Mouse (Mus musculus): Measurements from ENCODE around the gene Dut. TPM values are rescaled to one million over a fixed set of nuclear protein-coding genes. Genes with fewer than 3 reads are reported as not detected.

The Dut gene
- total and polyA plus RNA-seq, 3 experiments, result 197 to 348 (median 232) TPM

DNA sequence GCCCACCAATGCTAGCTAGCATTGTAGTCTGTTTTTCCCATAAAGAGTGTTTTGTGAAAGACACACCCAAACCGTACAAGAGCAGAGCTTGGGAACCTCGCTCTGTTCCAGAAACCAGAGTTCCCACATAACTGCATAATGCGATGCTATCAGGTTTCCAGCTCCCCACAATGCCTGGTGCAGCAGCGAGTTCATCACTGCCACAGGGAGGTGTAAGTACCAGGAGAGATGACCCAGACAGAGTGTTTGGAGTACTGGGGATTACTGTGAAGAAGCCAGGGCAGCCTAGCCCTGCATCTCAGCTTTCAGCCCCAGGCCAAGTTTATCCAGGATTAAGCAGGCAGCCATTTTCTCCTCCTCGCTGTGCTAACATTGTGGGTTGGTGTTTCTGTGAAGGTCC lies 28.6 kb downstream of the Dut start:
- Histone ChIP-seq H3K4me2 (ENCODE audit: insufficient read depth, low read depth, poor library complexity, severe bottlenecking) (no peak overlapping the region), H3K4me1 (ENCODE audit: control insufficient read depth in 1 of 2, insufficient read depth in 2 of 2) (peaks cover 0 to 3% of the 10 kb centered on the region in 2 experiments; a peak in 1 of 4 replicates), H3K9me3 (replicated peaks; ENCODE audit: low read length) (no peaks in the 10 kb centered on the region), H3K27me3 (replicated peaks) (no peaks in the 10 kb centered on the region), H3K27ac (ENCODE audit: insufficient read depth, low read depth) (no peak overlapping the region), H3K79me2 (replicated peaks; ENCODE audit: control insufficient read depth, extremely low read depth, insufficient read depth, poor library complexity, severe bottlenecking) (no peaks in the 10 kb centered on the region), H3K9ac (ENCODE audit: insufficient read depth, low read depth) (no peak overlapping the region), H3K4me3 (replicated peaks in 1 of 3; ENCODE audit: low read depth in 2 of 3, low read length in 2 of 3, poor library complexity in 1 of 3) (no peak overlapping the region), H3K36me3 (replicated peaks in 1 of 2; ENCODE audit: control insufficient read depth in 1 of 2, insufficient read depth in 1 of 2, low read length in 1 of 2) (no peaks in the 10 kb centered on the region)
- TF ChIP-seq NRF1 (IDR thresholded peaks at IDR 0.05; ENCODE audit: low read depth, low read length), result no peak
- TF ChIP-seq POLR2A (IDR thresholded peaks at IDR 0.05; ENCODE audit: low read depth, low read length), result no peak
- TF ChIP-seq PAX5 (IDR thresholded peaks at IDR 0.05; ENCODE audit: low read length), result no peak
- no peak for TF ChIP-seq TBP (conservative IDR thresholded peaks at IDR 0.05; ENCODE audit: low read depth, low read length)
- TF ChIP-seq ZKSCAN1 (IDR thresholded peaks at IDR 0.05; ENCODE audit: borderline replicate concordance, low read depth, low read length), result no peak
- no peak for TF ChIP-seq HCFC1 (IDR thresholded peaks at IDR 0.05; ENCODE audit: low read depth, low read length)
- no peak for TF ChIP-seq MXI1 (IDR thresholded peaks at IDR 0.05; ENCODE audit: low read depth, low read length)
- TF ChIP-seq ZMIZ1 (IDR thresholded peaks at IDR 0.05; ENCODE audit: low read depth, low read length), result no peak
- no peak for TF ChIP-seq MYC (IDR thresholded peaks at IDR 0.05; ENCODE audit: low read depth, low read length)
- in situ Hi-C loops (cut with MboI; ENCODE audit: low pct_ligation_motif_present, low pct_unique_long_range_greater_than_20kb, low sequenced_read_pairs) (no loop called here), dilution Hi-C loops (cut with MboI; ENCODE audit: extremely low pct_ligation_motif_present, extremely low pct_unique_long_range_greater_than_20kb, low sequenced_read_pairs) (no loop called here)
- no peak for DNase-seq (ENCODE audit: extremely low read depth)

DNA sequence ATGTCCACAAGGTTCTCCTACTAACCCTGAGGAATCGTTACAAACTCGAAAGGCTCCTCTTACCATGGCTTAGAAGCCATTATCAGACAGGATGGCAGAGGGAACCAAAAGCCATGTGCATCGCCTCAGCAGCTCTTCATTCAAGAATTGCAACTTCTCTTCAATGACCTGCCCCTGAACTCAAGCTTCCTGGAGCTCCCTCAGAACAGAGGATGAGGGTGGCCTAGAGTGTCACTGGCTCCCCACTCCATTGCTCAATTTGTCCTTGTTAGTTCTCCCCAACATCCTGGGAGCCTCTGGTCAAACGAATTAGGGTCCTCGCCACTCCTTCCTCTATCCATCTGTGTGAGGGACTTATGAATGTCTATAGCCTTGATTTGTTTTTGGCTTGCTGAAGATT lies 29.7 kb downstream of the Dut start:
- in situ Hi-C loops (cut with MboI; ENCODE audit: low pct_ligation_motif_present, low pct_unique_long_range_greater_than_20kb, low sequenced_read_pairs), result no loop called here
- Histone ChIP-seq H3K4me1 (ENCODE audit: control insufficient read depth in 1 of 2, insufficient read depth in 2 of 2) (peaks cover 0 to 3% of the 10 kb centered on the region in 2 experiments; a peak in 1 of 4 replicates), H3K36me3 (replicated peaks in 1 of 2; ENCODE audit: control insufficient read depth in 1 of 2, insufficient read depth in 1 of 2, low read length in 1 of 2) (no peaks in the 10 kb centered on the region), H3K4me3 (replicated peaks in 1 of 3; ENCODE audit: low read depth in 2 of 3, low read length in 2 of 3, poor library complexity in 1 of 3) (no peak overlapping the region), H3K79me2 (replicated peaks; ENCODE audit: control insufficient read depth, extremely low read depth, insufficient read depth, poor library complexity, severe bottlenecking) (no peaks in the 10 kb centered on the region), H3K27ac (ENCODE audit: insufficient read depth, low read depth) (no peak overlapping the region), H3K4me2 (ENCODE audit: insufficient read depth, low read depth, poor library complexity, severe bottlenecking) (no peak overlapping the region), H3K27me3 (replicated peaks) (no peaks in the 10 kb centered on the region), H3K9me3 (replicated peaks; ENCODE audit: low read length) (no peaks in the 10 kb centered on the region), H3K9ac (ENCODE audit: insufficient read depth, low read depth) (no peak overlapping the region)
- TF ChIP-seq GABPA (IDR thresholded peaks at IDR 0.05; ENCODE audit: insufficient replicate concordance, low read depth, low read length), result no peak
- TF ChIP-seq NELFE (IDR thresholded peaks at IDR 0.05; ENCODE audit: low read depth, low read length), result no peak
- TF ChIP-seq SIN3A (IDR thresholded peaks at IDR 0.05; ENCODE audit: low read length), result no peak
- no peak for TF ChIP-seq SMC3 (IDR thresholded peaks at IDR 0.05; ENCODE audit: low read depth, low read length)
- TF ChIP-seq POLR2A (IDR thresholded peaks at IDR 0.05; ENCODE audit: low read depth, low read length), result no peak
- no peak for TF ChIP-seq JUND (conservative IDR thresholded peaks at IDR 0.05; ENCODE audit: low read depth, low read length)
- no peak for TF ChIP-seq ZKSCAN1 (IDR thresholded peaks at IDR 0.05; ENCODE audit: borderline replicate concordance, low read depth, low read length)
- no peak for TF ChIP-seq USF2 (conservative IDR thresholded peaks at IDR 0.05; ENCODE audit: low read depth, low read length)
- TF ChIP-seq MAFK (IDR thresholded peaks at IDR 0.05; ENCODE audit: insufficient replicate concordance, low read length), result no peak
- no peak for TF ChIP-seq MEF2A (IDR thresholded peaks at IDR 0.05; ENCODE audit: borderline replicate concordance, low read depth, low read length)
- TF ChIP-seq RAD21 (IDR thresholded peaks at IDR 0.05; ENCODE audit: low read depth, low read length), result no peak
- no peak for TF ChIP-seq MXI1 (IDR thresholded peaks at IDR 0.05; ENCODE audit: low read depth, low read length)
- no peak for DNase-seq (ENCODE audit: extremely low read depth)
- dilution Hi-C loops (cut with MboI; ENCODE audit: extremely low pct_ligation_motif_present, extremely low pct_unique_long_range_greater_than_20kb, low sequenced_read_pairs), result no loop called here

Measured in CH12.LX (cell line).